In the genomic region with DNA sequence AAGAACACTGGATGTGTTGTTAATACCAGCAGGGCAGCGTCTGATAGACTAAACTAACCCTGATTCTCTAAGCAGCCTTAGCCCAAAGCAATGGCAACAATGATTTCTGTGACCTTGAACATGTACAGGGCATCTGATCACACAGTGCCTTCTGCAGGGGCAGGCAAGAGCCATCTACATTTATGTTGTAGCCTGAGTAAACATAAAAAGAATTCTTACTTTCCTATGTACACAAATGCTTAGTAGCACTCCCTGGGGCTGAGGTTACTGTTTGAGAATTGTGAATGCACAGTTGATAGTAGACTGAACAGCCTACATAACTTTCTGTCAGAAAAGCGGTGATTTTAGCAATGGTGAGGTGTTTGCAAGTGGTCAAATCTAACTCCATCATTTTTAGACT, we compare ENCODE assay signal across 23 mouse cellular contexts.
"Had no signal": no experiment of that assay in that cellular context is flagged by ENCODE, and none has a peak within 500 bp of the region (broad histone marks: within the 10 kb centered on the region; RNA-seq: fewer than 3 reads in every experiment).

No protein-coding gene starts in this region.

- H3K9me3 ChIP-seq: heart, embryonic 10.5 days; heart, embryonic 12.5 days; hindbrain, embryonic 10.5 days; hindbrain, embryonic 12.5 days; intestine, embryonic 15.5 days; limb, embryonic 13.5 days; limb, embryonic 15.5 days; liver, embryonic 12.5 days had no signal

- DNase-seq: gastrocnemius, postnatal 14 days; heart, adult 18-20 months; heart, postnatal 10 days; heart, postnatal 4 days; kidney, adult 18-20 months; kidney, adult 8-10 months; kidney, postnatal 10 days; kidney, postnatal 25 days; kidney, postnatal 4 days; left cerebral cortex, postnatal 4 days had no signal

- H3K27me3 ChIP-seq: heart, embryonic 12.5 days; hindbrain, embryonic 12.5 days; intestine, embryonic 15.5 days; limb, embryonic 13.5 days; limb, embryonic 15.5 days; liver, embryonic 12.5 days had no signal

- H3K4me2 ChIP-seq: heart, embryonic 12.5 days; hindbrain, embryonic 12.5 days; hindbrain, embryonic 14.5 days; intestine, embryonic 15.5 days; limb, embryonic 13.5 days; limb, embryonic 15.5 days; liver, embryonic 12.5 days had no signal

- H3K27ac ChIP-seq: heart, embryonic 10.5 days; hindbrain, embryonic 10.5 days; hindbrain, embryonic 12.5 days; hindbrain, embryonic 14.5 days; intestine, embryonic 15.5 days; layer of hippocampus, adult 2 months; limb, embryonic 13.5 days; liver, embryonic 12.5 days had no signal

- H3K36me3 ChIP-seq: heart, embryonic 10.5 days; heart, embryonic 12.5 days; hindbrain, embryonic 10.5 days; hindbrain, embryonic 12.5 days; intestine, embryonic 15.5 days; limb, embryonic 13.5 days; limb, embryonic 15.5 days; liver, embryonic 12.5 days had no signal

- ATAC-seq: hindbrain, embryonic 16.5 days; inflammation-experienced regulatory T-cells, adult 6 months; intestine, embryonic 15.5 days; intestine, postnatal 0 days; liver, embryonic 12.5 days had no signal

- H3K4me1 ChIP-seq: heart, embryonic 10.5 days; heart, embryonic 12.5 days; hindbrain, embryonic 10.5 days; hindbrain, embryonic 12.5 days; intestine, embryonic 15.5 days; liver, embryonic 12.5 days had no signal

- H3K9ac ChIP-seq: heart, embryonic 12.5 days; hindbrain, embryonic 12.5 days; hindbrain, embryonic 14.5 days; intestine, embryonic 15.5 days; limb, embryonic 13.5 days; limb, embryonic 15.5 days; liver, embryonic 12.5 days had no signal

- H3K4me3 ChIP-seq: heart, embryonic 10.5 days; heart, embryonic 12.5 days; hindbrain, embryonic 10.5 days; hindbrain, embryonic 12.5 days; intestine, embryonic 15.5 days; layer of hippocampus, adult 2 months; limb, embryonic 13.5 days; limb, embryonic 15.5 days; liver, embryonic 12.5 days had no signal
